15 mouse cellular contexts compared by ENCODE assay signal in the genomic region with DNA sequence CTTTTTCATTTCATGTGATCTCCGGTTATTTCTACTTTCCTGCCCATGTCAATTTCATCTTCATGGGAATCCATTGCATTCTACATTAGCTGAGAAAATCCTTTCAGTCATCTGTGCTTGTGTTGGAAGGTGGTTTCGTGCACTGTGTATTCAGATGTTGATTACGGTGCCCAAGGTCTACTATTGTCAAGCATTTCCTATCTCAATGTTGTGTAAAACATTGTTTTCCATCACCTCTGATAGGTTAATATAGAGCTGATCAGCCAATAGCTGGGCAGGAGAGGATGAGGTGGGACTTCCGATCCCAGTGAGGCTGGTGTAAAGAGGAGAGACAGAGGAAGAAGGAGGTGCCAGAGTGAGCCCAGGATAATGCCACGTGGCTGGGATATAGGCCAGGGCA.
"Had no signal": no experiment of that assay in that cellular context is flagged by ENCODE, and none has a peak within 500 bp of the region (broad histone marks: within the 10 kb centered on the region; RNA-seq: fewer than 3 reads in every experiment).

No protein-coding gene starts in this region.

- H3K36me3 ChIP-seq: midbrain, embryonic 10.5 days; midbrain, embryonic 12.5 days; neural tube, embryonic 13.5 days; stomach, embryonic 15.5 days had no signal

- H3K27me3 ChIP-seq: midbrain, embryonic 12.5 days; neural tube, embryonic 13.5 days; stomach, embryonic 15.5 days had no signal

- H3K4me3 ChIP-seq: midbrain, embryonic 10.5 days; midbrain, embryonic 12.5 days; myocyte; neural tube, embryonic 13.5 days; stomach, embryonic 15.5 days had no signal

- H3K9ac ChIP-seq: lung, embryonic 14.5 days; midbrain, embryonic 12.5 days; neural tube, embryonic 13.5 days; stomach, embryonic 15.5 days had no signal

- H3K4me1 ChIP-seq: midbrain, embryonic 12.5 days; stomach, embryonic 15.5 days had no signal

- H3K9me3 ChIP-seq: midbrain, embryonic 10.5 days; midbrain, embryonic 12.5 days; neural tube, embryonic 13.5 days; stomach, embryonic 15.5 days had no signal

- DNase-seq: lung, adult 18-20 months; lung, embryonic 14.5 days; lung, postnatal 10 days; lung, postnatal 4 days; midbrain, embryonic 14.5 days; right cerebral cortex, postnatal 14 days; thymus, adult 2 months; thymus, postnatal 25 days; thymus, postnatal 4 days had no signal

- H3K27ac ChIP-seq: midbrain, embryonic 10.5 days; midbrain, embryonic 12.5 days; neural tube, embryonic 13.5 days; stomach, embryonic 15.5 days; stomach, postnatal 0 days had no signal
